Mouse (Mus musculus) forebrain, embryonic 12.5 days (tissue): ENCODE measurements around the gene March1. TPM values are rescaled to one million over a fixed set of nuclear protein-coding genes. Genes with fewer than 3 reads are reported as not detected.

Experiments
- ATAC-seq: fragments of 200-750 bp; cut with Nextera tagmentation; 2 replicates; pipeline ENCODE4 v1.8.0; 2017; ENCODE audit warnings: moderate TSS enrichment; ENCODE audit not compliant: low FRiP score
- H3K27ac ChIP-seq: fragments of 300-500 bp; sonication (generic); 2 replicates; pipeline ENCODE4 v1.5.1; 2016; ENCODE audit warnings: mild to moderate bottlenecking
- H3K27me3 ChIP-seq: fragments of 300-500 bp; sonication (generic); 2 replicates; pipeline ENCODE4 v1.6.1; 2016; ENCODE audit warnings: mild to moderate bottlenecking
- H3K36me3 ChIP-seq: fragments of 300-500 bp; sonication (generic); replicated peaks from 2 replicates; pipeline ENCODE4 v1.6.1; 2016; ENCODE audit warnings: mild to moderate bottlenecking
- H3K4me1 ChIP-seq: fragments of 300-500 bp; sonication (generic); 2 replicates; pipeline ENCODE4 v1.6.1; 2016
- H3K4me2 ChIP-seq: fragments of 300-500 bp; sonication (generic); 2 replicates; pipeline ENCODE4 v1.6.1; 2016; ENCODE audit warnings: mild to moderate bottlenecking, moderate library complexity
- H3K4me3 ChIP-seq: fragments of 300-500 bp; sonication (generic); replicated peaks from 2 replicates; pipeline ENCODE4 v1.5.1; 2016; ENCODE audit warnings: mild to moderate bottlenecking
- H3K9ac ChIP-seq: fragments of 300-500 bp; sonication (generic); 2 replicates; pipeline ENCODE4 v1.6.1; 2016; ENCODE audit warnings: mild to moderate bottlenecking
- H3K9me3 ChIP-seq: fragments of 300-500 bp; sonication (generic); 2 replicates; pipeline ENCODE4 v1.6.1; 2016
- whole genome bisulfite sequencing: fragments of 180-500 bp; shearing (Covaris S2); methylation state at CpG from one replicate; pipeline ENCODE4 v1.1.7; 2016; 5-methylcytosine and 5-hydroxymethylcytosine counted together
- polyA plus RNA-seq: library from polyadenylated mRNA; unstranded; fragments of >200 nt; fragmentation: Nextera tagmentation; extraction: Ambion mirVana; gene quantifications from 2 replicates; pipeline ENCODE4 v1.2.1, GENCODE M21; 2016

Gene March1
- polyA plus RNA-seq, 1 experiment from 2014 or later = 10.1 TPM

- ATAC-seq = no peak
- no peak overlapping the region for H3K4me2 ChIP-seq
Observed at GRCm38 (mm10) chr8:66444141-66444540, 826.4 kb downstream of the March1 start.

GRCm38 (mm10) chr8:66445351-66445750 is 827.7 kb downstream of the March1 start:
- ATAC-seq = no peak
- 84% methylated on average over 3 of the region's 3 CpGs for WGBS

More at GRCm38 (mm10) chr8:66444141-66444540, 826.4 kb downstream of the March1 start:
- no peaks in the 10 kb centered on the region for H3K9me3 ChIP-seq
- no peaks in the 10 kb centered on the region for H3K36me3 ChIP-seq
- no peak overlapping the region for H3K9ac ChIP-seq
- H3K27me3 ChIP-seq = no peaks in the 10 kb centered on the region
- no peak overlapping the region for H3K27ac ChIP-seq
- no peaks in the 10 kb centered on the region for H3K4me1 ChIP-seq
- H3K4me3 ChIP-seq = no peak overlapping the region
- WGBS = 77% methylated on average over 5 of the region's 5 CpGs

GRCm38 (mm10) chr8:66450691-66451090 is 833.0 kb downstream of the March1 start:
- no peak for ATAC-seq
- no peaks in the 10 kb centered on the region for H3K27me3 ChIP-seq
- H3K27ac ChIP-seq = no peak overlapping the region
- H3K9me3 ChIP-seq = no peaks in the 10 kb centered on the region
- no peak overlapping the region for H3K9ac ChIP-seq
- H3K36me3 ChIP-seq = no peaks in the 10 kb centered on the region
- H3K4me3 ChIP-seq = no peak overlapping the region
- no peak overlapping the region for H3K4me2 ChIP-seq
- H3K4me1 ChIP-seq = no peaks in the 10 kb centered on the region
- 29% methylated on average over 5 of the region's 5 CpGs for WGBS

More at GRCm38 (mm10) chr8:66445351-66445750, 827.7 kb downstream of the March1 start:
- Histone ChIP-seq H3K4me3 (no peak overlapping the region), H3K9me3 (no peaks in the 10 kb centered on the region), H3K9ac (no peak overlapping the region), H3K27ac (no peak overlapping the region), H3K4me1 (no peaks in the 10 kb centered on the region), H3K4me2 (no peak overlapping the region), H3K36me3 (no peaks in the 10 kb centered on the region), H3K27me3 (no peaks in the 10 kb centered on the region)

GRCm38 (mm10) chr8:66457057-66457456 is 839.4 kb downstream of the March1 start:
- Histone ChIP-seq H3K9ac (no peak overlapping the region), H3K9me3 (no peaks in the 10 kb centered on the region), H3K4me2 (no peak overlapping the region), H3K27ac (no peak overlapping the region), H3K4me1 (no peaks in the 10 kb centered on the region), H3K27me3 (no peaks in the 10 kb centered on the region), H3K36me3 (no peaks in the 10 kb centered on the region), H3K4me3 (no peak overlapping the region)
- no peak for ATAC-seq

- no peaks in the 10 kb centered on the region for H3K27me3 ChIP-seq
- WGBS = 84% methylated on average over 3 of the region's 3 CpGs
- ATAC-seq = no peak
- H3K9me3 ChIP-seq = no peaks in the 10 kb centered on the region
- H3K4me2 ChIP-seq = no peak overlapping the region
- no peaks in the 10 kb centered on the region for H3K4me1 ChIP-seq
- H3K9ac ChIP-seq = no peak overlapping the region
- 0 out of 2 replicates have a peak, but pooled peaks cover 3% of the 10 kb centered on the region for H3K36me3 ChIP-seq
- no peak overlapping the region for H3K27ac ChIP-seq
- H3K4me3 ChIP-seq = no peak overlapping the region
Observed at GRCm38 (mm10) chr8:66469821-66470220, 852.1 kb downstream of the March1 start.

- no peak for ATAC-seq
Observed at GRCm38 (mm10) chr8:66476880-66477279, 859.2 kb downstream of the March1 start.

GRCm38 (mm10) chr8:66486084-66486763 is 868.5 kb downstream of the March1 start, which contains the start of gene Tma16:
Tma16 (minus strand) TSS chr8:66486530.
- Histone ChIP-seq H3K27ac (peak within 1 kb of the TSS; percentile 77), H3K4me2 (peak within 1 kb of the TSS; percentile 71), H3K9me3 (no peaks in the 10 kb centered on the region), H3K9ac (peak within 1 kb of the TSS; percentile 77), H3K27me3 (no peaks in the 10 kb centered on the region), H3K4me1 (peaks cover 4% of the 10 kb centered on the region; the same call in 1 of the 2 replicates), H3K36me3 (peaks cover 18% of the 10 kb centered on the region), H3K4me3 (peak within 1 kb of the TSS; percentile 88)
- WGBS = under 1% methylated on average over 45 of the region's 45 CpGs
- peak; percentile 96 for ATAC-seq

More at GRCm38 (mm10) chr8:66476880-66477279, 859.2 kb downstream of the March1 start:
- H3K9me3 ChIP-seq = no peaks in the 10 kb centered on the region
- no peak overlapping the region for H3K4me3 ChIP-seq
- 95% methylated on average over 3 of the region's 3 CpGs for WGBS
- no peak overlapping the region for H3K27ac ChIP-seq
- H3K4me2 ChIP-seq = no peak overlapping the region
- no peak overlapping the region for H3K9ac ChIP-seq
- H3K27me3 ChIP-seq = no peaks in the 10 kb centered on the region
- H3K36me3 ChIP-seq = peaks cover 50% of the 10 kb centered on the region
- no peaks in the 10 kb centered on the region for H3K4me1 ChIP-seq

- Histone ChIP-seq H3K9me3 (no peaks in the 10 kb centered on the region), H3K27me3 (no peaks in the 10 kb centered on the region), H3K4me1 (peaks cover 4% of the 10 kb centered on the region; the same call in 1 of the 2 replicates), H3K27ac (no peak overlapping the region), H3K9ac (no peak overlapping the region), H3K4me2 (no peak overlapping the region), H3K4me3 (no peak overlapping the region), H3K36me3 (no peaks in the 10 kb centered on the region)
- no peak for ATAC-seq
- 49% methylated on average over 3 of the region's 3 CpGs for WGBS
Observed at GRCm38 (mm10) chr8:66488556-66488955, 870.9 kb downstream of the March1 start.

- WGBS = 86% methylated on average over 4 of the region's 4 CpGs
- Histone ChIP-seq H3K4me1 (no peaks in the 10 kb centered on the region), H3K27me3 (no peaks in the 10 kb centered on the region), H3K9me3 (no peaks in the 10 kb centered on the region), H3K9ac (no peak overlapping the region), H3K36me3 (no peaks in the 10 kb centered on the region), H3K4me2 (no peak overlapping the region), H3K4me3 (no peak overlapping the region), H3K27ac (no peak overlapping the region)
- ATAC-seq = no peak
Observed at GRCm38 (mm10) chr8:66490624-66491023, 872.9 kb downstream of the March1 start.

- H3K27me3 ChIP-seq = no peaks in the 10 kb centered on the region
- no peak overlapping the region for H3K4me2 ChIP-seq
- ATAC-seq = no peak
- no peak overlapping the region for H3K27ac ChIP-seq
- 74% methylated on average over 2 of the region's 2 CpGs for WGBS
- H3K9ac ChIP-seq = no peak overlapping the region
- H3K4me1 ChIP-seq = no peaks in the 10 kb centered on the region
- H3K4me3 ChIP-seq = no peak overlapping the region
- H3K9me3 ChIP-seq = no peaks in the 10 kb centered on the region
- H3K36me3 ChIP-seq = no peaks in the 10 kb centered on the region
Observed at GRCm38 (mm10) chr8:66494496-66494895, 876.8 kb downstream of the March1 start.

- Histone ChIP-seq H3K9ac (no peak overlapping the region), H3K9me3 (no peaks in the 10 kb centered on the region), H3K36me3 (no peaks in the 10 kb centered on the region), H3K27ac (no peak overlapping the region), H3K4me2 (no peak overlapping the region), H3K4me3 (no peak overlapping the region), H3K27me3 (no peaks in the 10 kb centered on the region), H3K4me1 (no peaks in the 10 kb centered on the region)
- ATAC-seq = peak; percentile 86
- 6% methylated on average over 8 of the region's 8 CpGs for WGBS
Observed at GRCm38 (mm10) chr8:66495726-66496125, 878.0 kb downstream of the March1 start.

- no peak overlapping the region for H3K4me2 ChIP-seq
- no peaks in the 10 kb centered on the region for H3K9me3 ChIP-seq
- WGBS = 32% methylated on average over 4 of the region's 4 CpGs
- no peak overlapping the region for H3K4me3 ChIP-seq
- no peaks in the 10 kb centered on the region for H3K4me1 ChIP-seq
- H3K9ac ChIP-seq = no peak overlapping the region
- no peaks in the 10 kb centered on the region for H3K27me3 ChIP-seq
- no peak overlapping the region for H3K27ac ChIP-seq
- ATAC-seq = peak; percentile 48; the same call in 1 of the 2 replicates
- H3K36me3 ChIP-seq = no peaks in the 10 kb centered on the region
Observed at GRCm38 (mm10) chr8:66496998-66497577, 879.4 kb downstream of the March1 start.

- Histone ChIP-seq H3K27ac (no peak overlapping the region), H3K27me3 (no peaks in the 10 kb centered on the region), H3K9me3 (no peaks in the 10 kb centered on the region), H3K36me3 (no peaks in the 10 kb centered on the region), H3K4me2 (no peak overlapping the region), H3K4me1 (no peaks in the 10 kb centered on the region), H3K9ac (no peak overlapping the region), H3K4me3 (no peak overlapping the region)
- no peak for ATAC-seq
- 83% methylated on average over 2 of the region's 2 CpGs for WGBS
Observed at GRCm38 (mm10) chr8:66503381-66503780, 885.7 kb downstream of the March1 start.
